Mouse (Mus musculus) C2C12 (cell line): ENCODE data around the gene Cdk12.

Experiments
- CEBPB ChIP-seq: IDR thresholded peaks from one replicate; pipeline ENCODE4 v1.6.1; 2011; ENCODE audit warnings: low read depth, mild to moderate bottlenecking, control low read depth, moderate library complexity
- CTCF ChIP-seq: IDR thresholded peaks from one replicate; pipeline ENCODE4 v1.5.1; 2011; ENCODE audit not compliant: control insufficient read depth, insufficient read depth, insufficient read length
- FOSL1 ChIP-seq: IDR thresholded peaks from one replicate; pipeline ENCODE4 v1.8.0; 2011; ENCODE audit warnings: mild to moderate bottlenecking, low read length; ENCODE audit not compliant: poor library complexity, insufficient read depth, severe bottlenecking
- MYOG ChIP-seq: IDR thresholded peaks from one replicate; pipeline ENCODE4 v1.6.1; 2011; ENCODE audit not compliant: control insufficient read depth, insufficient read length; ENCODE audit errors: extremely low read depth
- USF1 ChIP-seq: IDR thresholded peaks from one replicate; pipeline ENCODE4 v1.6.1; 2011; ENCODE audit warnings: low read depth, mild to moderate bottlenecking, control low read depth, moderate library complexity

- no peak for TF ChIP-seq CTCF
- no peak for TF ChIP-seq USF1
- TF ChIP-seq CEBPB: no peak
- TF ChIP-seq MYOG: no peak
- no peak for TF ChIP-seq FOSL1
Measured at GRCm38 (mm10) chr11:98283740-98284139, 80.9 kb downstream of the Cdk12 start.
